Mouse (Mus musculus) megakaryocyte, embryonic 14.5 days (primary cell): ENCODE measurements around the gene Hecw2. TPM values are rescaled to one million over a fixed set of nuclear protein-coding genes. Genes with fewer than 3 reads are reported as not detected.

ENCODE experiments used
- H3K27me3 ChIP-seq: replicated peaks from 2 replicates; pipeline ENCODE3; 2012; ENCODE audit warnings: inconsistent platforms
- H3K36me3 ChIP-seq: replicated peaks from 2 replicates; pipeline ENCODE3; 2012; ENCODE audit warnings: low read length, inconsistent platforms, mixed read lengths
- H3K4me1 ChIP-seq: 2 replicates; pipeline ENCODE4 v1.6.1; 2012; ENCODE audit warnings: inconsistent platforms
- H3K4me3 ChIP-seq: replicated peaks from 2 replicates; pipeline ENCODE3; 2012; ENCODE audit warnings: moderate library complexity, mild to moderate bottlenecking, inconsistent platforms
- H3K9me3 ChIP-seq: 2 replicates; pipeline ENCODE4 v1.6.1; 2012; ENCODE audit warnings: inconsistent platforms
- FLI1 ChIP-seq: IDR thresholded peaks from 2 replicates; pipeline ENCODE4 v1.6.1; 2012; ENCODE audit warnings: low read length, inconsistent platforms, mixed read lengths
- GATA1 ChIP-seq: IDR thresholded peaks from 3 replicates; pipeline ENCODE4 v1.6.1; 2012; ENCODE audit warnings: mixed read lengths, low read length, inconsistent platforms, borderline replicate concordance
- polyA plus RNA-seq: library from polyadenylated mRNA; stranded (reverse); fragments of >175 nt; gene quantifications from 2 replicates; pipeline ENCODE4 v1.2.3, GENCODE M21; 2012; ENCODE audit warnings: low replicate concordance; ENCODE audit not compliant: insufficient read depth

The Hecw2 gene
- polyA plus RNA-seq, 1 experiment = not detected

DNA sequence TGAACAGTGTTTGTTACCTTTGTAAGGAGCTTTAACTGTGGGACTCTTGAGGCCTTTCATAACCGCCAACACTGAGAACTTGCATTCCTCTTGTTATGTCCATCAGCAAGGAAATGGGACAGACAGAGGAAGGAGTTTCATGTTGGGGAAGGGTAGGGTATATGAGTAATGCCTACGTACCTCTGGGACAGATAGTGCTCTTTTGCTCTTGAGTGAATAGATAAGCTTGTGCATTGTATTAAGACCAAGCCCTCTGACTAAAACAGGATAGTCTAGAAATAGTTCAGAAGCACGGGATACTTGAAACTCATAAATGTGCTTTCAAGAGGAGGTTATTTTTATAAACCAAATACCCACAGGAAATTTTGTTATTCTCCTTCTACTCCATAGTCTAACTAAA is 191.7 kb downstream of the Hecw2 start:
- Histone ChIP-seq H3K9me3 (no peaks in the 10 kb centered on the region), H3K27me3 (peaks cover 2% of the 10 kb centered on the region), H3K4me1 (peaks cover 13% of the 10 kb centered on the region), H3K36me3 (no peaks in the 10 kb centered on the region), H3K4me3 (no peak overlapping the region)
- TF ChIP-seq FLI1 (no peak), GATA1 (no peak)

DNA sequence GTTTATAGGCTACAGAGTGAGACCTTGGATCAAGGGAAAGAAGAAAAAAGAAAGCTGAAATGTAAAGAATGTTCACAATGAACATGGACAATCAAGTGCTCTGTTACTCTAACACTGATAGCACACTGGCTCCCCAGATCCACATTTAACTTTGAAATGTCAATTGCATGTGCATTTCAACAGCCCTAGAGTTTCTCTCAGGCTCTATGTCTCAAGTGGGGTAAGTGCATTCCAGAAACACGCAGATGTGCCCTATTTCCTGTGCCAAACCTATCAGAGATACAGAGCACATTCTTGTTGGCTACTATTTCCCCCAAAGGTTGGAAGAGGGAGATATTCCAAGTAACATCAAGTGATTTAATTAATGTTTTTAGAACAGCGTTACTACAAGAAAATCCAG is 192.9 kb downstream of the Hecw2 start:
- Histone ChIP-seq H3K9me3 (no peaks in the 10 kb centered on the region), H3K36me3 (no peaks in the 10 kb centered on the region), H3K4me3 (no peak overlapping the region), H3K4me1 (peaks cover 13% of the 10 kb centered on the region), H3K27me3 (peaks cover 2% of the 10 kb centered on the region)
- TF ChIP-seq FLI1 (no peak), GATA1 (no peak)

DNA sequence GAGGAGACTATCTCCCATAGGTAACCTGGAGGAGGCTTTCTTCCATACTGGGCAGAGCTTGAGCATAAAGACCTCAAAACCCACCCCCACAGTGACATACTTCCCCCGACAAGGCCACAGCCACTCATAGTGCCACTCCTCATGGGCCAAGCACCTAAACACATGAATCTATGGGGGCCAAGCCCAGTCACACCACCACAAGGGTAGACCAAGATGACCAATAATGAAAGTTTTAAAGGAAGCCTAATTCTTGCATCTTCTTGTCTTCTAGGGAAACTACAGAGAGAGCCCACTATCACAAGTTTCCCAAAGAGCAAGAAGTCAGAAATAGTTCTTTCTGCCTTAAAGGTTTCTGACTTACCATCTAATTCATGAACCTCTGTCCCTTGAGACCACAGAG is 197.7 kb downstream of the Hecw2 start:
- Histone ChIP-seq H3K4me1 (peaks cover 10% of the 10 kb centered on the region), H3K4me3 (no peak overlapping the region), H3K36me3 (no peaks in the 10 kb centered on the region), H3K9me3 (0 out of 2 replicates have a peak, but pooled peaks cover 4% of the 10 kb centered on the region), H3K27me3 (no peaks in the 10 kb centered on the region)
- TF ChIP-seq FLI1 (no peak), GATA1 (no peak)

DNA sequence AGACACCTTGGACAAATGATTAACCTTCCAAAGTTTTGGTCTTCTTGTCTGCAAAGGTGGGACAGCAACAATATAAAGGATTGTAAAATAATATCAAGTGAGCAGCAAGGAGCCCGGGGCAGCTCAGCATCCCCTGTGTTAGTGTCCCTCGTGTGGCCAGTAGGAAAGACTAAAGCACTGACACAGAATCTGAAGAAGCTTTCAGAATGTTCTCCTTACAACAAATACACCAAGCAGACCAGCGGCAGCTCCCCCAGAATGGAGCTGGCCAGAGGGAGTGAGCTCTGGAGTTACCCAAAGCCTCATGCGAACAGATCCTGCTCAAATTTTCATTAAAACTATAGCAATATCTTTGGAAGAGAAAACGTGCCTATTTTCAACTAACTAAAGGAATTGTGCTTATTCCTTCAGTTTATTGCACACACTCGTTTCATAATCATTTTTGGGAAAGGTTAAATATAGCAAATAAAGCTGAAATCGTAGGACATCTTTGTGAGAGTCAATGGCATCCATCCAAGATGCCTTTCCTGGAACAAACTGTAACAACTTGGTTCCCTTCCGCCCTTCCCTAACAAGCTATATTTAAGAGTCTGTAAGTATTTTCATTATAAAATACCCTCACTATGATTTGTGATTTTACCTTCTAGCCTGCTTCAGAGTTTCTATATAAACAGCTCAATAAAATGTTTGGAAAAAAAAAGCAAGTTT is 208.6 kb downstream of the Hecw2 start:
- peaks cover 1% of the 10 kb centered on the region for H3K27me3 ChIP-seq
- no peaks in the 10 kb centered on the region for H3K9me3 ChIP-seq
- no peaks in the 10 kb centered on the region for H3K4me1 ChIP-seq
- TF ChIP-seq FLI1 (no peak), GATA1 (no peak)
- H3K36me3 ChIP-seq = no peaks in the 10 kb centered on the region
- H3K4me3 ChIP-seq = no peak overlapping the region

DNA sequence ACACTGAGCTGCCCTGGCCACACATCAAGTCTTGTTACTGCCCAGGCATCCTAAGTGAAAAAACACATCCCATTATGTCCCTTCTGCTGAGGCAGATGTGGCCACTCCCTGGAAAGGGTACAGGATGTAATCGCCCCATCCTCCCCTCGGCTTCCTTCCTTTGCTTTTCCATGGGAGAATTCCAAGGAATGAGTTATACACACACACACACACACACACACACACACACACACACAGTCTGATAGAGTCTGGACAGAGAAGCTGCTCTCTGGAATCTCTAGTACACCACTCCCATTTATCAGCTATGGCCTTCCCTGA is 216.5 kb downstream of the Hecw2 start:
- Histone ChIP-seq H3K4me1 (peaks cover 17% of the 10 kb centered on the region), H3K4me3 (no peak overlapping the region), H3K9me3 (no peaks in the 10 kb centered on the region), H3K36me3 (no peaks in the 10 kb centered on the region), H3K27me3 (peaks cover 3% of the 10 kb centered on the region)
- TF ChIP-seq GATA1 = no peak
- TF ChIP-seq FLI1 = no peak

DNA sequence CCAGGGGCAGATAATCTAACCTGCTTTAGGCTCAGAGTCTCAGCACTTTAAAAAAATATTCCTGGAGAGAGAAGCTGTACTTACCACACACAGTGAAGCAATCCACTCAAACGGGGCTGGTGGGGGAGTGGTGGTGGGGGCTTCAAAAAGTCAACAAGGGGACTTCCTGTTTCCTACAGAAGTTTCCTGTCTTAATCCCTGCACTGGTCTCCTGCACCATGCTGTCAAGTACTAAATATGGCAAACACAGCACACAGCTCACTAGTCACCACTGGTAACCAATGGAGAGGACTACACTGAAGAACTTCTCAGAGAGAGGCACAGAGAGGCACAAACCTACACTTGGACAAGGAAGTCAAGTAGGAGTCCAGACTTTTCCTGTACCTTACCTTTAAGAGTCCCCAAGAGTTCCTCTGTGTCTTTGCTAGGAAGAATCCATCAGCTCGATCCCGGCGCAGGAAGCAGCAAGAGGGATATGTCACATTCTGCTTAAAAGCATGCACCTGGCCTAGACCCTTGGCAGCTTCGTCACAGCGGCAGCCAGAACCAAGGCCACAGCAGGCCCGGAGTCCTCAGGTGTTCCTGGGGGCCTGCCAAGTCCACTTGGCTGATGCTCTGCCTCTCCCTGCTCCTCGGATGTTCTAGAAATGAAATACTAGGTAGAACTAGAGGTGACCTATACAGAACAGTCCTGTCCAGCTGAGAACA is 217.0 kb downstream of the Hecw2 start:
- no peak overlapping the region for H3K4me3 ChIP-seq
- peaks cover 2% of the 10 kb centered on the region for H3K27me3 ChIP-seq
- peaks cover 17% of the 10 kb centered on the region for H3K4me1 ChIP-seq
- H3K36me3 ChIP-seq = no peaks in the 10 kb centered on the region
- TF ChIP-seq FLI1 (no peak), GATA1 (no peak)
- no peaks in the 10 kb centered on the region for H3K9me3 ChIP-seq

DNA sequence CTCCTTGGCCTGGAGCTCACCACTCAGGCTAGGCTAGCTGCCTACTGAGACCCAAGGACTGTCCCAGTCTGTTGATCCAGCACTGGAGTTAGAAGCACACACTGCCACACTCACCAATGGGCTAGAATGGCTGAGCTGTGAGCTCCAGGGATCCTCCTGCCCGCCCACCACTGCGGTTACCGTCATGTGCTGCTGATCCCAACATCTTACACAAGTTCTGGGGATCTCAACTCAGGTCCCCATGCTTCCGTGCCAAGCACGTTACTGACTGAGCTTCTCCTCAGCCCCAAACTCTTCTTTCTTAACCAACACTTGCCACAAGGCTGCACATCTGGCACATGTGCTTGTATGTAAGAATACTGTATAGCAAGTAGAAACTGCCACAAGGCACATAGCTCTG is 218.2 kb downstream of the Hecw2 start:
- H3K27me3 ChIP-seq = peaks cover 2% of the 10 kb centered on the region
- no peak overlapping the region for H3K4me3 ChIP-seq
- H3K9me3 ChIP-seq = no peaks in the 10 kb centered on the region
- no peaks in the 10 kb centered on the region for H3K36me3 ChIP-seq
- H3K4me1 ChIP-seq = peaks cover 17% of the 10 kb centered on the region
- TF ChIP-seq FLI1 (no peak), GATA1 (no peak)

DNA sequence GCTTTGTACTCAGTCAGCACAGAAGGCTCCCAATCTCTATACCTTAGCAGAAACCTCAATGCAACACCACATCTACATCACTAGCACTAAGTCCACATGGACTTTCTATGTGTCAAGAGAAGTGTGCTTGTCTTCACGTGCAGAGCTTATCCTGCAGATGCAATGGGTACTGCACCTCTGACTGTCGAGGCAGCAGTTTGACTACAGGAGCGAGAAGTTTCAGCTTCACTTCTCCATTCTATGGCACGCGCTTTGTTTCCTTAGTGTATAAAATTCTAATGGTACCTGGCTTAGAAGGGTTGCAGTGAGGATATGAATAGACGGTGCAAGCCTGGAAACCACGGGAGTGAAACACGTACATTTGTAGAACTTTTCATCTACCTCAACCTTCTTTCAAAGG is 218.9 kb downstream of the Hecw2 start:
- Histone ChIP-seq H3K36me3 (no peaks in the 10 kb centered on the region), H3K9me3 (no peaks in the 10 kb centered on the region), H3K27me3 (peaks cover 2% of the 10 kb centered on the region), H3K4me3 (no peak overlapping the region), H3K4me1 (peaks cover 17% of the 10 kb centered on the region)
- no peak for TF ChIP-seq GATA1
- TF ChIP-seq FLI1 = no peak

DNA sequence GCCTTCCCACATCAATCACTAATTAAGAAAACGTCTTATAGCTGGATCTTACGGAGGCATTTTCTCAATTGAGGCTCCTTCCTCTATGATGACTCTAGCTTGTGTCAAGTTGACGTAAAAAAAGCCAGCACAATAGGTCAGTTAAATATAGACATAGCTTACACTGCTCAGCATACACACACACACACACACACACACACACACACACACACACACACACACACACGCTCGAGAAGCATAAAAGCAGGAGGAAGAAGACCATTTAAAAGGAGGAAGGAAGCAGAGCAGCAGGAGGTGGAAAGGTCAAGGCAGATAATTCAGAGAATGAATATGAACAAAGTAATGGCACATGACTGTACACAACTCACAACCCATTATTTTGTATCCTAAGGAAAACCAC is 220.0 kb downstream of the Hecw2 start:
- Histone ChIP-seq H3K4me1 (peaks cover 22% of the 10 kb centered on the region), H3K4me3 (no peak overlapping the region), H3K27me3 (peaks cover 2% of the 10 kb centered on the region), H3K9me3 (no peaks in the 10 kb centered on the region), H3K36me3 (no peaks in the 10 kb centered on the region)
- TF ChIP-seq FLI1 (no peak), GATA1 (no peak)

DNA sequence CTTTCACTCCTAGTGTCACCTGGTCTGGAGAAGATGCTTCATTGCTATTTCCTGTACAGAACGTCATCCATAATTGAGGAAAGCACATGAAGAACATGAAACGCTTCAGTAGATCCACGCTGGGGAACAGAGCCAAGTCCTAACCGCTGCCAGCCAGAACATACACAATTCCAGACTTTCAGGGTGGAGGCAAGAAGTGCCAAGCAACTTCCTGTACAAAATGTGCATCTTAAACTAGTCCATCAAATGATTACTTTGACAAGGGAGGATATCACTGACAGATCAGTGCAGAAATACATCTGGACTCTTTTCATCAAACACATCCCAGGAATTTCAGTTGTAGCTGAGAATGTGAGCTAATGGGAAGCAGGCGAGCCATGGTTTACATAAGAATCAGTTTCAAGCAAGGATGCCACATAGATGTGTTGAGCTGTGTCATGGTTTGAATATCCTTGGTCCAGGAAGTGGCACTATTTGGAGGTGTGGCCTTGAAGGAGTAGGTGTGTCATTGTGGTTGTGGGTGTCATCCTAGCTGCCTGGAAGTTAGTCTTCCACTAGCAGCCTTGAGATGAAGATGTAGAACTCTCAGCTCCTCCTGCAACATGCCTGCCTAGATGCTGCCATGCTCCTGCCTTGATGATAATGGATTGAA is 224.5 kb downstream of the Hecw2 start:
- Histone ChIP-seq H3K9me3 (no peaks in the 10 kb centered on the region; the same call in 1 of the 2 replicates), H3K27me3 (no peaks in the 10 kb centered on the region), H3K36me3 (no peaks in the 10 kb centered on the region), H3K4me3 (no peak overlapping the region), H3K4me1 (peaks cover 14% of the 10 kb centered on the region)
- TF ChIP-seq FLI1 (no peak), GATA1 (no peak)
